Mouse (Mus musculus) limb, embryonic 11.5 days (tissue): ENCODE results near the gene Rora. TPM values are rescaled to one million over a fixed set of nuclear protein-coding genes. Genes with fewer than 3 reads are reported as not detected.

Source experiments
- ATAC-seq: fragments of 200-750 bp; cut with Nextera tagmentation; 2 replicates; pipeline ENCODE4 v1.8.0; 2017; ENCODE audit warnings: low read depth; ENCODE audit not compliant: insufficient number of reproducible peaks, low FRiP score, low TSS enrichment
- DNase-seq: peaks from one replicate; pipeline ENCODE4 v3.0.0-alpha.2; 2015; ENCODE audit warnings: low spot score
- H3K27ac ChIP-seq: fragments of 300-500 bp; sonication (generic); replicated peaks from 2 replicates; pipeline ENCODE4 v1.5.1; 2014; ENCODE audit warnings: low read depth, mild to moderate bottlenecking, low read length
- H3K27me3 ChIP-seq: fragments of 300-500 bp; sonication (generic); 2 replicates; pipeline ENCODE4 v1.6.1; 2014; ENCODE audit warnings: mild to moderate bottlenecking, low read length, mixed read lengths; ENCODE audit not compliant: control insufficient read depth, insufficient read depth
- H3K36me3 ChIP-seq: fragments of 300-500 bp; sonication (generic); 2 replicates; pipeline ENCODE4 v1.6.1; 2014; ENCODE audit warnings: mild to moderate bottlenecking, low read length, moderate library complexity, mixed read lengths; ENCODE audit not compliant: control insufficient read depth, insufficient read depth
- H3K4me1 ChIP-seq: fragments of 300-500 bp; sonication (generic); 2 replicates; pipeline ENCODE4 v1.6.1; 2014; ENCODE audit warnings: low read length, mixed read lengths; ENCODE audit not compliant: control insufficient read depth, insufficient read depth
- H3K4me2 ChIP-seq: fragments of 300-500 bp; sonication (generic); 2 replicates; pipeline ENCODE4 v1.6.1; 2014; ENCODE audit warnings: low read depth, mild to moderate bottlenecking, moderate library complexity; ENCODE audit not compliant: severe bottlenecking
- H3K4me3 ChIP-seq: fragments of 300-500 bp; sonication (generic); 2 replicates; pipeline ENCODE4 v1.5.1; 2014; ENCODE audit warnings: low read depth, low read length
- H3K9ac ChIP-seq: fragments of 300-500 bp; sonication (generic); 2 replicates; pipeline ENCODE4 v1.6.1; 2014; ENCODE audit warnings: mild to moderate bottlenecking, low read length
- H3K9me3 ChIP-seq: fragments of 300-500 bp; sonication (generic); 2 replicates; pipeline ENCODE4 v1.6.1; 2016; ENCODE audit warnings: low read length; ENCODE audit not compliant: control insufficient read depth
- WGBS: fragments of 180-500 bp; shearing (Covaris S2); extraction: QIAGEN DNeasy Blood & Tissue Kit; methylation state at CpG from one replicate; pipeline ENCODE4 v1.1.7; 2014; 5-methylcytosine and 5-hydroxymethylcytosine counted together
- polyA plus RNA-seq: library from polyadenylated mRNA; unstranded; fragments of >200 nt; fragmentation: Nextera tagmentation; extraction: Ambion mirVana; gene quantifications from 2 replicates; pipeline ENCODE4 v1.2.1, GENCODE M21; 2014

Gene Rora
- polyA plus RNA-seq, 1 experiment from 2014 or later = 3.1 TPM

DNA sequence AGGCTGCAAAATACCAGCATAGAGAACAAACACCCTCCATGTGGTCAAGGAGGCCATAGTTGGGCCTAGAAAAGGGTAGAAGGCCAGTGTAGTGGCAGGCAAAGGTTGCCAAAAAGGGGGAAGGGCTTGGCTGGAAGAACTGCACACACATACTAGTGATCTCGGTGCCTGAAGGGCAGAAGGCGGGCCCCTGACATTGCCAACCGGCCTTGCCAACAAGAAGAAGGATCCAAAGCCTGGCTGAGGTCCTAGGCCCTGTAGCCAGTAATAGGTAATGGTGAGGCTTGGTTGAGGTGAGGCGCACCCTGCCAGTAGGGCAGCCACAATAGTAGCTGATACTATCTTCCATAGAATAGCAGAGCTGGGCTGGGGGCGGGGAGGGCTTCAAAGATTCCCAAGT is 401.7 kb downstream of the Rora start:
- Histone ChIP-seq H3K4me3 (no peak overlapping the region), H3K27ac (no peak overlapping the region), H3K27me3 (no peaks in the 10 kb centered on the region), H3K4me1 (no peaks in the 10 kb centered on the region), H3K9me3 (no peaks in the 10 kb centered on the region), H3K36me3 (no peaks in the 10 kb centered on the region), H3K9ac (no peak overlapping the region), H3K4me2 (no peak overlapping the region)
- no peak for DNase-seq
- ATAC-seq = no peak
- 95% methylated on average over 5 of the region's 5 CpGs for WGBS

DNA sequence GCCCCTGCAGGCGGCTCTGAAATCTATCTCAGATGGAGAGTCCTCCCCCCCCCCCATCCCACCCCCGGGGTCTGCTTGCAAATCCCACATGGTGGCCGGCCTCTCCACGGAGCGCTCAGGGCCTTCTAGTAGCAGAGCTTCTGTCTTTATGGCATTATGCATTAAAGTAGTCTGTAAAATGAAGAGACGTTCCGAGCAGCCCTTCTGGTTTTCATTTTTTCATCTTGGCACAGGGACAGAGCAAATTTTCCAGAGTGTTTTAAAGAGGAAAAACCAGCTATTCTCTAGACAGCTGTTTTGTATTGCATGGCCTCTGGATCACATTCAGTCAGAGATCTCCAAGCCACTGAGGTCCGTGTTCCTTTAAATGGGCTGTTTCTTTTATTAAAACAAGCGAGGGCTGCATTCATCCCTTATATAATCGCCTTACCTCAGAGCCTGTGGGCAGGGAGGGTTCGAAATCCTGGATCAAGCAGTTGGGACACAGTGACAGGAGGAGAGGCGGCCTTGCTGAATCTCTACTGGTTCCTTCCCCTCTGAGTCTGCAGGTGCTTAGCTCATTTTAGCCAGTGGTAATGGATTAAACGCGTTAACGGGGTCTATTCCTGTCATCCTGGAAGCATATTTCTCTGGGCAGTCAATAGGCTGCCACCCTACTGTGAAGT is 417.7 kb downstream of the Rora start:
- ATAC-seq = no peak

DNA sequence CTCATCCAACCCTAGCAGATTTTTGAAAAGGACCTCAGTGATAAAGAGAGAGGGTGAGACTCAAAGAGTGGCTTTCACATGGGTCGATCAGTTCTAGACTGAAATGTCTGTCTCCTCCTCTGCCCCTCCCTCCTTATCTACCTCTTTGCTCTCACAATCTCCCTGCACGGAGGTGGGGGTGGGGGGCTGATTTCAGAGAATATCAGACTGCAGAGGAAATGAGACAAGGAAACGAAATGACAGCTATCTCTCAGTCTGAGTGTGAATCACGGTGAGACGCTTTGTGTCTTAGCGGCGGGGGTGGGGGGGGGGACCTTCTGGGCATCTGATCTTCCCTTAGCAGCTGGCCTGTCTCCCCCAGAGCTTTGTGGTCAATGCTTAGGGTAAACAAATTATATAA is 419.7 kb downstream of the Rora start:
- H3K36me3 ChIP-seq = no peaks in the 10 kb centered on the region
- no peak overlapping the region for H3K4me2 ChIP-seq
- H3K27me3 ChIP-seq = no peaks in the 10 kb centered on the region
- H3K9me3 ChIP-seq = no peaks in the 10 kb centered on the region
- 0 out of 2 replicates have a peak, but pooled peaks cover 5% of the 10 kb centered on the region for H3K4me1 ChIP-seq
- WGBS = 85% methylated on average over 7 of the region's 7 CpGs
- H3K9ac ChIP-seq = no peak overlapping the region
- H3K27ac ChIP-seq = no peak overlapping the region
- DNase-seq (no peak), ATAC-seq (no peak)
- no peak overlapping the region for H3K4me3 ChIP-seq

More for the DNA sequence above, 417.7 kb downstream of the Rora start:
- Histone ChIP-seq H3K9me3 (no peaks in the 10 kb centered on the region), H3K9ac (no peak overlapping the region), H3K27me3 (no peaks in the 10 kb centered on the region), H3K4me2 (no peak overlapping the region), H3K4me1 (0 out of 2 replicates have a peak, but pooled peaks cover 5% of the 10 kb centered on the region), H3K4me3 (no peak overlapping the region), H3K36me3 (no peaks in the 10 kb centered on the region), H3K27ac (no peak overlapping the region)
- DNase-seq = peak; percentile 45
- WGBS = 34% methylated on average over 15 of the region's 15 CpGs

DNA sequence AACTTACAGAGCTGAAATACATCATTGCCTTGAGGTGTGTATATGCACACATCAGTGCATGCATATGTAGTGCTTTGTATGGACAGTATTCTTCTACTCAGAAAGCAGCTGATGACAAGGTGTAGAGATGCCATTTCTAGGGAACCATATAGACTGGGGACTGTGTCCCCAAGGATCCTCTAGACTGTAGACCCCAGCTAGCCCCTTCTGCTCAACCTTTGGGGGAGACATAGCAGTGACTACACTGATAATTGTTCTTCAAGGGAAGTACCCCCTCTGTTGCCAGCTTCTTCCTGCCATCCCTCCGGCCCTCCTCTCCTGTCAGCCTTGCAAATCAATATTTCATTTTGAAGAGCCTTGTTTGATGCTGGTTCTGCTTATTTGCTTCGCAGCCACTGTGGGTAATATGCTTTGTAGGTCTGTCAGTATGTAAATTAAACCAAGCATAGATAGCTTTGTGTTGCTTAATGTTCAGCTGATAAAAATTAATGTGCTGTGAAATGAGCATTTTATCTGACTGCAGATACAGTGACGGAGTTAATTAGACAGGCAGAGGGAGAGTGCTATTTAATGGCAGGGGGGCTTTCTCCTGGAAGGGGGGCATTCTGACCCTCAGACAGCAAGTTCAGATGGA is 430.6 kb downstream of the Rora start:
- Histone ChIP-seq H3K4me3 (no peak overlapping the region), H3K9me3 (no peaks in the 10 kb centered on the region), H3K9ac (no peak overlapping the region), H3K4me2 (no peak overlapping the region), H3K27me3 (no peaks in the 10 kb centered on the region), H3K4me1 (peaks cover 5% of the 10 kb centered on the region; the same call in 1 of the 2 replicates), H3K36me3 (no peaks in the 10 kb centered on the region), H3K27ac (no peak overlapping the region)
- ATAC-seq = no peak
- WGBS = 49% methylated on average over 3 of the region's 3 CpGs
- no peak for DNase-seq

DNA sequence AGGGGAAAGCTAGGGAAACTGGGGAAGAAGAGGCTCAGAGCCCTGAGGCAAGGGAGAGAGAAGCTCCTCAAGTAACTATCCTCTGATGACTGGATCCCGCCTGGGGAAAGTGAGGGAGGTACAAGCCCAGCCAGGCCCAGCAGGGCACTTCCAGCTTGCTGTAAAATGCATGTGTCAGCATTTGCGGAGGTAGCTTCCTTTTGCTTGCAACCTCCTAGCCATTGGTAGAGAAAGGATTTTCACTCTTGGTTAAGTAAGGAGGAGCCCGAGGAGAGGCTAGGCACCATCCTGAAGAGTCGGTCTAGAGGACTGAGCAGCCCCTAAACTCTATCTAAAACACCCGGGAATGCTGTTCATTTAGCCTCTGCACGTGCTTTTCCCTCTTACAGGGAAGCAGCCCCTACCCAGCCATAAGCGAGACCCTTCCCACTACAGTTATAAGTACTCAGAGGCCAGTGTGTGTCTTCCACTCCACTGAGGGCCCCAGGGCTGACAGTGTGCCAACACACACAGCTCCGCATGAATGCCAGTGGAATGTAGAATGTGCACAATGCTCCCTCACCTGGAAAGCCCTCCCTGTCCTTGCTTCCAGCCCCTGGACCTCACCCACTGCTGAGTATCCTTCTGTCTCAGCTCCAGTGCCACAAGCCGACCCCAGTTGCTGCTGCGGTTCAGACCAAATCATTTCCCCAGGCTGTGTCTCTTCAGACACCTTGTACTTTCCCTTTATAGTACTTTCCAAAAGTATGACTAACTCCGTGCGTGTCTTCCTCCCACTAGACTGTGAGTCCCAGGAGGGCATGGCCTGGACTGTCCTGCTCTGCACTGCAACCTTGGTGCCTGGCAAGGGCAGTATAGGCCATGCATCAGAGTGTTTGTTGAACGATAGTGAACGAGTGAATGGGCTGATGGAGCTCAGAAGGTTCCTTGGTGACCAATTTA is 431.4 kb downstream of the Rora start:
- Histone ChIP-seq H3K4me1 (peaks cover 5% of the 10 kb centered on the region; the same call in 1 of the 2 replicates), H3K27me3 (no peaks in the 10 kb centered on the region), H3K4me3 (no peak overlapping the region), H3K9ac (no peak overlapping the region), H3K27ac (no peak overlapping the region), H3K4me2 (no peak overlapping the region), H3K36me3 (no peaks in the 10 kb centered on the region), H3K9me3 (no peaks in the 10 kb centered on the region)
- no peak for ATAC-seq
- 66% methylated on average over 14 of the region's 14 CpGs for WGBS
- no peak for DNase-seq

DNA sequence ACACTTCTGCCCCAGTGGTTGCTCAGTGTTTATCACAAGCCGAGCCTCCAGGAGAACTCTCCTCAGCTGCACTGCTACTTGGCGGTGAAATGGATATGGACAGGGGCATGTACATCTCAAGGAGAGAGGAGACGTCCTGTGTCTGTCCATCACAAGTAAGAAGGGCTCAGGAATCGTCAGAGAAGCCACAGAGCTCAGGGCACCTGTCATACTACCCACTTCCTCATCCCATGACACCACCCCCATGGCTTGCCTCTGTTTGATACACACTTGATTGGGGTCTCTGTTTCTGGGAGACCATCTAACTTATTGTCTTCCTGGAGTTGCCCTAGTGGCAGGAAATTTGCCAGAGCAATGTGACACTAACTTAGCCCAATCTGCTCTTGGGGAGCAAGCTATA is 433.3 kb downstream of the Rora start:
- DNase-seq (no peak), ATAC-seq (no peak)
- WGBS = 84% methylated on average over 4 of the region's 4 CpGs

DNA sequence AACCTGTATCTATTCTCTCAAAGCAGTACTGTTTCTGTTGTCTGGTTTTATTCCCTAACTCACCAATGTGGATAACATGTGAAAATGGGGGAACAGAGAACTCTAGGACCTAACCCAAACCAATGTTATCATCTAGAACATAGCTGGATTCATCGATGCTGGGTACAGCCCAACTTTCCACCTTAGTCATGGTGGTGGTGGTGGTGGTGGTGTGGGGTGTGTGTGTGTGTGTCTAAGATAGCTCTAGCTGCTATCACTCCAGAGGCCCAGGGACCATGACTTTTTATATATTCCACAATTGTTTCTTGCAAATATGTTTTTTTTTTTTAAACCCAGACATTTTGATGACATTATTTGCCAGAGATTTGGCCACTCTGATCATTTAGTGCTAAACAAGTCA is 433.7 kb downstream of the Rora start:
- ATAC-seq (no peak), DNase-seq (no peak)
- Histone ChIP-seq H3K4me1 (peaks cover 7% of the 10 kb centered on the region; the same call in 1 of the 2 replicates), H3K9ac (no peak overlapping the region), H3K27me3 (no peaks in the 10 kb centered on the region), H3K4me3 (no peak overlapping the region), H3K27ac (no peak overlapping the region), H3K9me3 (no peaks in the 10 kb centered on the region), H3K4me2 (no peak overlapping the region), H3K36me3 (no peaks in the 10 kb centered on the region)
- 97% methylated on average over 1 of the region's 1 CpGs for WGBS

More for the DNA sequence above, 433.3 kb downstream of the Rora start:
- no peak overlapping the region for H3K9ac ChIP-seq
- H3K27me3 ChIP-seq = no peaks in the 10 kb centered on the region
- peaks cover 5% of the 10 kb centered on the region; the same call in 1 of the 2 replicates for H3K4me1 ChIP-seq
- no peaks in the 10 kb centered on the region for H3K36me3 ChIP-seq
- no peak overlapping the region for H3K4me2 ChIP-seq
- no peaks in the 10 kb centered on the region for H3K9me3 ChIP-seq
- no peak overlapping the region for H3K27ac ChIP-seq
- no peak overlapping the region for H3K4me3 ChIP-seq

DNA sequence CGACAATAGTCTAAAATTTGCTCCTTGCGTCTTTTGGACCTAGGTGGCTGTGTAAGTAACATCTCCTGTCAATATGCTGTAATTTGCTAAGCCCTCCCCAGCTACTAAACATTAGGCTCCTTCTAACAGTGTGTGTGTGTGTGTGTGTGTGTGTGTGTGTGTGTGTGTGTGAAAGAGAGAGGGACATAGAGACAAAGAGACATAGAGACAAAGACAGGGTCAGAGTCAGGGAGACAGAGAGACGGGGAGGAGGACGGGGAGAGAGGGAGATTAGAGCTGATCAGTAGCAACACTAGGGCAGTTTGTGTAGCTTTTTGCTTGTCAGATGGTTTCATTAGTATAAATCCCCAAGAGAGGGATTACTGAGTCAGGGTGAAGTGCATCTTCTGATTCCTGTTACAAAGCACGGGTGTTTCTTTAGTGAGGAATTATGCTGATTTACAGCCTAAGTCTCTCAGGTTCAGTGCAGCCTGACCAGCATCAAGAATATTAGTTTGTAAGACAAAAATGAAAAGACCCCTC is 437.2 kb downstream of the Rora start:
- ATAC-seq (no peak), DNase-seq (no peak)
- Histone ChIP-seq H3K27me3 (no peaks in the 10 kb centered on the region), H3K9ac (no peak overlapping the region), H3K4me2 (no peak overlapping the region), H3K36me3 (no peaks in the 10 kb centered on the region), H3K27ac (no peak overlapping the region), H3K4me3 (no peak overlapping the region), H3K4me1 (0 out of 2 replicates have a peak, but pooled peaks cover 3% of the 10 kb centered on the region), H3K9me3 (no peaks in the 10 kb centered on the region)
- 71% methylated on average over 5 of the region's 5 CpGs for WGBS
